Mouse (Mus musculus): ENCODE measurements at regions not wholly inside any gene's neighbourhood (a gene's known extent, or its start where the extent isn't known, plus 50 kb on each side); places are given as distances from the start of the nearest gene placed in this dataset.

DNA sequence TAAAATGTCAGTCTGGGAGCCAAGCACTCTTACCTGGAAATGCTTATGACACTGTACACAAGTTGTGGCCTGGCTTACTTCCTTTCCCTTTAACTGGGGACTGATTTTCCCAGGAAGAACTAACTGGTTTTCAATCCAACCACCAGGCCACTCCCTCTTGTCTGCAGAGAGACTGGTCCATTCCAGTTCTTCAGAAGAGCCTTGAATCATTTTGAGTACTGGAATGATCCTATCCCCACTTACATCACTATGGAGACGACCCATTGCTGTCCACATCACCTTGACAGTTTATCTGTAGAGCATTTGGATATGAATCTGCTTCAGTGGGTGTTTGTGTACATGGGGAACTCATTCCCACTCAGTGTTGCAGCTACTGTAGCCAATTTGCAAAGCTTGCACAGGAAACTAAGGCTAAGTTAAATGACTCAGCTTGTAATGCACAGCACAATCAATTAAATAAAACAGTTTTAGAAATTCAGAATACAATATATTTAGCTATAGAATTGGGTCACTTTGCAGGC lies 121.7 kb upstream of the Prep start:
- no peak for DNase-seq (ENCODE audit: low spot score in 2 of 2)

DNA sequence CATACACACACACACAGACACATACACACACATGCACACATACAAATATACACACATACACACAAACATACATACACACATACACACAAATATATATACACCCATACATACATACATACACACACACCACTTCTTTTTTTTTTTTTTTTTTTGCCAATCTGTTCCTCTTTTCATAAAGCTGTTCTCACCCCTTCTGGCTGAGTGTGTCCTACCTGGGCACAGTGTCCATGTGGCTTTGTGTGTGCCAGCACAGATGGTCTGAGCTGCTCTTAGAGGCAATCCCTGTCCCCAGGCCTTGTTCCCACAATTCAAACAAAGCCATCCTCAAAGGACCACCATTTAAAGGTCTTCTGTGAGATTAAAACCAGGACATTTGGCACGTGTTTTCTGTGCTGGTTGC lies 127.6 kb upstream of the Prep start:
- DNase-seq (ENCODE audit: low spot score in 2 of 2): no peak

DNA sequence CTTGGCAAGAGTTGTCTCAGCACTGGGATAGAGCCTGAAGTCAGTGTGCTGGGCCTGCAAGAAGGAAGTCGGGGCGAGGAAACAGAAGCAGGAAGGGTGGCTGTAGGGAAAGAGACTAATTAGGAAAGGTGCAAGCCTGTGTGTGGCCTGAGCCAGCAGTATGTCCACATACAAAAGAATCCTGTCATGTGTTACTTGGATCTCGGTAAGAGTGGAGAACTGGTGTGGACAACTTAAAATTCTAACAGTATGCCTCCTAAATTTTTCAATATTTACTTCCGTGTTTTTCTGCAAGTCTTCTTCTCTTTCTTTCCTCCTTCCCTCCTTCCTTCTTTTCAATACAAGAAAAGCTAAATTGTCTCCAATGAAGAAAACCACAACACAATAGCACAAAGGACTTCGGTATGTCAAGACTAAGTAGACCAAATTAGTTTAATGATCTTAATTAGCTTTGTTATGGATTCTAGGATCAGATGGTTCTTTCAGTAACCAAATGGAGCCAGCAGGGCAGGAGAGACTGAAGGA lies 130.0 kb upstream of the Prep start:
- no peak for DNase-seq (ENCODE audit: low spot score in 2 of 2)

DNA sequence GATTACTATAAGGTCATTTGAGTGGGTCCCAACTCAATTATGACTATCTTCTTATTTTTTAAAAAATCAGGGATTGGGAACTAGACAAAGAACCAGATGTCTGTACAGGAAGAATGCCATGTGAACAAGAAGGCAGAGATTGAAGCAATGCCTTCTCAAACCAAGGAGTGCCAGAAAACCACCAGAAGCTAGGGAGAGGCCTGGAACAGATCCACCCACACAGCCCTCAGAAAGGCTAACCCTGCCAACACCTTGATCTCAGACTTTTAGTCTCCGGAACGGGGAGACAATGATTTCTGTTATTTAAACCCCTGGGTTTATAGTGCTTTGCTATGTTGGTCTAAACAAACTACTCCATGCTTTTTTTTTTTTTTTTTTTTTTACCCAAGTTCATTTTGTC lies 136.2 kb upstream of the Prep start:
- DNase-seq (ENCODE audit: low spot score in 2 of 2): no peak

DNA sequence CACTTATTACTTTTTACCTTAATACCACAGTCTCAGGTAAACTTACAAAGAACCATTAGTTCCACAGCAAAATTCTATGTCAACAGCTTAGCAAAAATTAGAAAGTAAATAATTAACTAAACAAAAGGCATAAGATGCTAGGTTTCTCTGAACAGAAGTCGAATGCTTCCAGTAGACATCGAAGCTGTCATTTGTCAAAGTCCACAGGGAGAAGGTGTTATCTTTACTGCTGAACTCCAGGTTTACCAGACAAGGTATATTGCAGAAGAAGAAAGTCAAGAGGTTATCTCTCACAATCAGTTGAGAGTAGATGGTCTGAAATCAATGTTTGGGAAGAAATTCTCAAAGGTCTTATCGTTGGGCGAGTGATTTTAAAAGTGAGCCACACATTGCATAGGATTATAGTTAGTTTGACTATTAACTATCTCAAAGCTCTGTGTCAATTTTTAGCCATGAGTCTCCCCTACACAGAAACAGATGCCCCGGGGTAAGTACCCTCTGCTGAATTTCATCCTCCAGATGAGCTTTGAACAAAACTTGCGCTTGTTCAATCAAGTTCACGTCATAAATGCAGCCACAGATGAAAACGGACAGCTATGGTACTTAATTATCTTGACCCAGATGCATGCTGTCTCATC lies 153.1 kb upstream of the Prep start:
- DNase-seq (ENCODE audit: low spot score in 2 of 2): no peak

DNA sequence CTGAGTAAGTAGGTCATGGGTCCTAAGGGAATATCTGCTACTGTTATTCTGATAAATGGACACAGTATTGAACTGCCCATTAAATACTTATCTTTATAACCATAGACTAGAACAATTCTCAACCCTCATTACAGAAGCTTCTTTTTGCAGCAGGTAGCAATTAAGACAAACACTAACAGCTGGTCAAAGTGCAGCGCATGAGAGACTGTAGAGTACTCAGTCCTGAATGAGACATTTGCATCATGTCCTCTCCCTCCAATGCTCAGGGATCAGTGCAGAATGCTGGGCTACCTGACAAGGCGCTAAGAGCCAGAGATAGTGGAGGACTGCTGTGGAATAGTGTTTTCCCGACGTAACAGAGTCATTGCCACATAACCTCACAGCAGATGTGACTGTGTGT lies 162.5 kb upstream of the Prep start:
- DNase-seq (ENCODE audit: low spot score in 2 of 2): no peak

DNA sequence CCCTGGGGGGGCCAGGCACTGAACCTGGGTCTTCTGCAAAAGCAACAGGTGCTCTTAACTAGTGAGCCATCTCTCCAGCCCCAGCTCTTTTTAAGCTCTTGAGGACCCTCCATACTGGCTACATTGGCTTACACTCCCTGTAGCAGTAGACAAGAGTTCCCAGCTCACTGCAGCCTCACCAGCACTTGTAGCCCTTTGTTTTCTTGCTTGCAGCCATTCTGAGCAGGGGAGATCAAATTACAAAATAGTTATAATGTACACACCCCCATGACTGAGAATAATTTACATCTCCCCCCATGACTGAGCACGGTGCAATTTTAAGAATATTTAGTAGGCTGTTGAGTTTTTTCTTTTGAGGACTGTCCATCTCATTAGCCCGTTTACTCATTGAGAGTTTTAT lies 165.8 kb upstream of the Prep start:
- DNase-seq (ENCODE audit: low spot score in 2 of 2): no peak

DNA sequence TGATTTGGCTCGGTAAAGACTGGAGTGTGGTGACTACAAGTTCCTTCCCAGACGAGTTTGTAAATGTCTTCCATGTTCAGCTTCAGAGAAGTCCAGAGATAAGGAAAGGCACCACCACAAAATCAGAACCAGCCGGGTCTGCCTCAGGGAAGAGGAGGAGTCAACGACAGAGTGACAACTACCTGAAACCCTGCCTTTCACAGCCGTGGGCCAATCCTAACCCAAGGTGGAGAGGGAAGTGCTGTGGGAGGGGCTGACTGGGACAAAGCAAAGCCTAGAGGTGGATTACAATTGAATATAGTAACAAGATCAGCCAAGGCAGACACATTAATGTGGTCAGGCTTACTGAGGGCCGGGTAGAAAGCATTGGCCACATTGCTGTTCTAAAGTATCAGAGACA lies 174.9 kb upstream of the Prep start:
- no peak for DNase-seq (ENCODE audit: low spot score in 2 of 2)

DNA sequence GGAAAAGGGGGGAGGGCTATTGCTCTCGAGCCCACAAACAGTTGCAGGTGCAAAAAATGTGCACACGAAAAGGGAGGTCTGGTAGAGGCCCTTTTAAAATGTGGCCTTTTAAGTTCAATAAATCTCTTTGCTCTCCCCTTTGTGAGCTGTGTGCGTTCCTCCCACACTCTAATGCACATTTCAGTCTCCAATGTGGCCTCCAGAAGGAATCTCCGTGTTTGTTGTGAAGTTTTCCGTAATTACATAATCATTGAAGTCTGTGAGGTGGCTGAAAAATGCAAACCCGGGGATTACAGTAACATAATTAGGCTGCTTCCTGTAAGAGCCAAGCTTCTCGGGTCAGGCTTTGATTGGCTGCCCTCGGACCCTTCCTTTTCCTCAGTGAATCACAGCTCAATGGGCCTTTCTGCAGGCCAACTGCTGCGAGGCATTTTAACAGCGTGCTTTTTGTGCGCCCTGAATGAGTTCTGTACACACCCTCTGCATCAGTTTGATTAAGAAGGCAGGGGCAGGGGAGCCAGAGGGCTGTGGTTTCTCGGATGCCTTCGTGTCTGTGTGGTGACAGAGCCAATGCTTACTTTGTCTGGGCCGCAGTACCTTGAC lies 179.8 kb upstream of the Prep start:
- DNase-seq (ENCODE audit: low spot score in 2 of 2): no peak

DNA sequence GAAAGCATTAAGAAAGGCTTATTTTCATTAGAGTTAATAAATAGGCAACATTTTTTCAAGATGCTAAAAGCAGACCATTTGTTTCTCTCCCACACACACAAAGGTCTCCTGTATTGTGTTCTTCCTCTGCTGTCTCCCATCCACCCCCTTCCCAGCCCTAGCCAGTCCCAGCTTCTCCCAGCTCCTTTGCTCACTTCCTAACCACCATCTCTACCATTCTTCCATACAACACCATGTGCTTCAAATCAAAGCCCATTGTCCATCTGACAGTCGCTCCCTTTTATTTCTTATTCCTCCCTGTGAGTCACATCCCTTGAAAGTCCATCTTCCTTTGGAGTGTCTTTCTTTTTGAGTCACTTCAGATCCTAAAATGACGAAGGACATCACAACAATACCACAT lies 185.0 kb upstream of the Prep start:
- peak in 1 of 2 experiments; percentile 2 for DNase-seq (ENCODE audit: low spot score in 2 of 2)

DNA sequence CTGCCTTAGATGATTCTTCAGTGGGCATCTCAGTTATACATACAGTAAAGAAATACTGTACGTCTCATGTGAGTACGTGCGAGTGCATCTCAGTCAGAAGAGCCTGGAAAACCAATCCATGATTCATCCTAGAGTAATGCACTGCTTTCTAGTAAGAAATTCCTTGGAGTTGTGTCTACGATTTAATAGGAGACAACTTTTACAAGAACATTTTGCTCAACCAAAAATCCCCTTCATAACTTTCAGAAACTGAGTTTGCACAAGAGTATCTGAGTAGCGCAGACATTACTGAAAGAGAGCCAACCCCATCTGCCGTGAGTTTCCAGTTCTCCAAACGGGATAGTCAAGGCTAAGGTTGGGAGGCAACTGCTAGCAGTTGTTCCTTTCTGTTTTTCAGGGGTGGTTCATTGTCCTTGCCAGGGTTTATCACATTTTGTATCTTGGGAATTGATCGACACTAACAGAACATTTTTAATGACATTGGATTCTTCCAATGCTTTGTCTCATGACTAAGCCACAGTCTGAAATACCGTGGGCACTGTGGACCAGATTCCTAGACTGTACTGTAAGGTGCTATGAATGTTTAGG lies 189.8 kb upstream of the Prep start:
- DNase-seq (ENCODE audit: low spot score in 2 of 2): no peak

DNA sequence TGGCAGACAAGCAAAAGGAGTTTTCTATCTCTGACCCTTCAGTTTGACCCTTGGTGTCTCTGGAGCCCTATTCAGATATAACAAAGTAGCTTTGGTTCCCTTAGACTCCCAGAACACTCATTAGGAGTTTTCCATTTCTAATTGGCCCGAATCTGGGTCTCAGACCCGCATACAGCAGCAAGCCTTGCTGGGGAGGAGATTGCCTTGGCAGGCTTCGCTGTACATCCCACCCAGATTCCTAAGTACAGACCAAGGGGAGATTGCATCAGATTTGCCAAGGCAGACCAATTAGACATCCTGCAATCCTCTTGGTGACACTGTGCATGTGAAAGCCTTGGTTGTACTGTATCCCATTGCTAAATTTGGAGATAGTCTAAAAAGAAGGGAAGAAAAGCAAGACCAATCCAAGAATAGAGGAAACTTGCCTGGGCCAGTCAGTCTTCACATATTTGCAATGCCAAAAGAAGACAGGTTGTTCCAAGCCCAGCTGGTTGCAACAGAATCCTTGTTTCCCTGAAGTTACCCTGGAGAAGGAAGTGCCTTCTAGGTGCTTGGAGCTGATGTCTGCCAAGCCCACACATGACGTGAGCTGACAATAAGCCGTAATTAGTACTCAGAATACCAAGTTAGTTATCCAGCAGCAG lies 193.2 kb upstream of the Prep start:
- DNase-seq (ENCODE audit: low spot score in 2 of 2): no peak

DNA sequence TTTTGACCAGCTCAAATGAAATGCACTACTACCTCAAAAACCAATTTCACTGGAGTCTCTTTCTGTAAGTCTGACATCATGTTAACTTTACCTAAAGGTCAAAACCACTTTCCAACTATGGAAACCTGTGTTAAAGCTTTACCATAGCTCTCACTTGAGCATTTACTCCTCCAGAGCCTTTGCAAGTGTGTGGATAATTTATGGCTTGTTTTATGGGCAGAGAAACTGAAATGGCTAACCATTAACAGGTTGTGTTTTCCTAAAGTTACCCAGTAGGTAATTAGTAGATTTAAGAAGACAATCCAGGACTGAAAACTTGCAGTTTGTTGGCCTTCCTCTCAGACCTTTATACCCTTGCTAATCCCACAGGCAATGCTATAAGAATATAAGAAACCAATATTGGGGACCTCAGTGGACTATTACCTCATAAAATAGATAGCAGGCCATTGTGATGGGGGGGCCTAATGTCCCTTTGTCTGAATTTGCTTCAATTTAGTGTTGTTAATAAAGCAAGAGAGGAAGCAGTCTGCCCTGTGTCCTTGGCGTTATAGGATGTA lies 202.7 kb upstream of the Prep start:
- no peak for DNase-seq (ENCODE audit: low spot score in 2 of 2)

DNA sequence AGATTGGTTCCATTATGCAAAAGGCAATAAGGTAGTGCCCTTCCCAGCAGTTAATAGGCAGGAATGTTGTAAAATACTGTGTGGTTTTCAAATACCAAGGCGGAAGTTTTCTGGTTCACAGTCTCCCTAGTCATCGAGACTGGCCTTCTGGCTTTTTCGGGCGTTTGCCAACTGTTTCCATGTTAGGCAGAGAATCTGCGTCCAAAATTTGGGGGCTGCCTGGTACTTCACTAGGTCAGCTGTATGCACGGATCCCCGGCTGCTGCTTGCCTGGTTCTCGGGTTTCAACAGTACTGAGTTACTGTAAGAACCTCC lies 204.7 kb upstream of the Prep start:
- DNase-seq (ENCODE audit: low spot score in 2 of 2): no peak

DNA sequence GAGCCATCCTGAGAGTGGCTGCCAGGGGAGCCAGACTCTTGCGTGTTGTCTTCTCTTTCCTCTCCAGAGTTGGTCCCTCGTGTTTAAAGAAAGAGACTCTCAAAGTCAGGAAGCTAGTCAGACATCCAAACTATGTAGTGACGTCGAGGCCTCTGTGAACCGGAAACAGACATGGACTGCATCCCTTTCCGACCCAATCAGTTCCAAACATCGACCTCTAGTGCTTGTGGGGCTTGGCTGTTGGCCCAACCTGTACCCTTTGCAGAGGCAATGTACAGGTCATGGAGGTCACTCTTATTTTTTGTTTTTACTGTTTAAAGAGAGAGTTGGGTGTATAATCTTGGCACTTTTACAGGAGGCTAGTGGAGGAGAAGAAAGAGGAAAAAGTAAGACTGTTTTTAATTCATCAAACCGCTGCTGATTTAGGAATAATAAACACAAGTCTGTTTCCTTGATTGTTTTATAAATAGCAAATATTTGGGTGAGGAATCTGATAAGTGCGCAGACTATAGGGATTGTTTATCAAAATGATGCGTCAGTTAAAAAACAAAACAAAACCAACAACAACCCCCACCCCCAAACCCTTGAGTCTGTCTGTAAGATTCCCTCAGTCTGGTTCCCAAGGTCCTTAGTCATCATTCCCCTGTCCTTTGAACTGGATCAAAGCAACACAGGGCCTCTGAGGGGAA lies 205.2 kb upstream of the Prep start:
- peak; percentile 11 to 33 for DNase-seq (ENCODE audit: low spot score in 2 of 2)

DNA sequence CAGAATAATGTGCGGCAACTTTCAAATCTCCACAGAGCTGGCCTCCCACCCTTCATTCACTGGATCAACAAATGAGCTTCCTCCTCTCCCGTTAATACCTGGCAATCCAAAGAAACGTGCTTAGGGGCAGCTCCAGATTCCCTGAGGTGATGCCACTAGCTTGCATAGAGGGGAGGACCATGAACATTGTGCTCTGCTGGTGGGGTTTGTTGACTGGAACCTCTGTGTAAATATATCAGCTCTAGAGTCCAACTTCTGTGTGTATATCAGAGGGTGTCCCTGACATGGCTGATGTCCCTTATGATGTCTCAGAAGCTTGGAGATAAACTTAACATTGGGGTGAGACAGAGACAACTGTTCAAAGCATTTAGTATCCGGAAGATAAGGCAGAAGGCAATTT lies 209.6 kb upstream of the Prep start:
- DNase-seq (ENCODE audit: low spot score in 2 of 2): no peak

DNA sequence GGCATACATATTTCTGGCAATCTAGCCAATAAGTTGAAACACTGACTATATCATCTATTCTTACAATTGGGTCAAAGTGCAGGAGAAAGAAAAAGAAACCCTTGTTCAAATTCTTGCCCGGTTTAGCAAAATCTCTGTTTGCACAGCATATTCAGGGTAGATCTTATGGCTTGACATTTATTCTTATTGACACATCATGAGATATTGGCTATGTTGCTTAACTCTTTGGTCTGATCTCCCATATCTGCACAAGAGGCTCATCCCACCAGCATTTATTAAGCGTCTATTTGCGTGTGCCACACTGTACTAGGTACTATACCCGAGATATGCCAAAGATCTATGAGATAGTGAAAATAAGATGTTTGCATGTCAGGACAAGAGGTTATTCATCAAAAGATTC lies 212.9 kb upstream of the Prep start:
- no peak for DNase-seq (ENCODE audit: low spot score in 2 of 2)

DNA sequence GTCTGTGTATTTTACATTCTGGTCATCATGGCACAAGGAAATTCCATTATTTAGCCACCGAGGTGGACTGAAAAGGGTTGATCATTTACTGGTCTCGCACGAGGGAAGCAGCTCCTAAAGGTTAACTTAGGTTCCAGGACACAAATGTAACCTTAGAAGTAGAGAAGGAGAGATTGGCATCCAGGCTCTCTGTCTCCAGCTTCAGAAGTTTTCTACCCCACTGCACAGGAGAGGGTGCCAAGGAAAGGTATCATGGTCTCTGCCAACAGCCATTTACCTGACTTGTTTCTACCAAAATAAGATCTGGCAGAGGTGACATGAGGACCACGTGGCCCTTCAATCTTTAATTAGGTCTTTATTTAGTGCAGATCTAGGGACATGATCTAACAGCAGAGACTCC lies 218.0 kb upstream of the Prep start:
- no peak for DNase-seq (ENCODE audit: low spot score in 2 of 2)

DNA sequence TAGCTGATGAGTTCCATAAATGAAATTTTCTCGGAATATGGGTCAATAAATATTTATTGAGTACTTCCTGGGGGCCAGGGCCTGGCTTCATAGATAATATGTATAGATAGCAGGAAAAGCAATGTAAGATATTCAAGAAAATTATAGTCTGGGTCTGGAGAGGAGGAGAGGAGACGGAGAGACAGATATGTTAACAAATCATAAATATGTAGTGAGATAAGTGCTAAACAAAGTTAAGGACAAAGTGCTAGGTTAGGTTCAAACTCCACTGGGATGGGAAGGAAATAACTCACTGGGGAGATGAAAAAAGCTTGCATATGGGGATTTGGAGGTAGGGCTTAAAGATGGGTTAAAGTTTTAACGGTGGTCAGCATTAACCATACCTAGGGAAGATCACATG lies 220.2 kb upstream of the Prep start:
- no peak for DNase-seq (ENCODE audit: low spot score in 2 of 2)

DNA sequence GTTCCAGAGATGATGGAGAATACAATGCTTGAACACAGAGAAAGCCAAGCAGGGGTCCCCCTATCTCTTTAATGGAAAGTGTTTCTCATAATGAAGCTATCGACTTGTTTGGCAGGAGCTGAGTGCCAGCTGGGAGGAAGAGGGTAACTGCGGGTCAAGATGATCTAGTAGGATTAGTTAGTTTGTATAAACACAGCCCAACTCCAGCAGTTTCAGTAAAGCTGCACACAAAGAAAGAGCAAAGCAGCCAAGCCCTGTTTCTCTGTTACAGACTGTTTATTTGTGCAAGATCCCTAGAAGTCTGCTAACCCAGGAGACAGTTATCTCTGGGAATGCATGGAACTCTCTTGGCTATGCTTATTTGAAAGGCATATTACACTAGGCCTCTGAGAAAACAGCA lies 220.9 kb upstream of the Prep start:
- DNase-seq (ENCODE audit: low spot score in 2 of 2): no peak

DNA sequence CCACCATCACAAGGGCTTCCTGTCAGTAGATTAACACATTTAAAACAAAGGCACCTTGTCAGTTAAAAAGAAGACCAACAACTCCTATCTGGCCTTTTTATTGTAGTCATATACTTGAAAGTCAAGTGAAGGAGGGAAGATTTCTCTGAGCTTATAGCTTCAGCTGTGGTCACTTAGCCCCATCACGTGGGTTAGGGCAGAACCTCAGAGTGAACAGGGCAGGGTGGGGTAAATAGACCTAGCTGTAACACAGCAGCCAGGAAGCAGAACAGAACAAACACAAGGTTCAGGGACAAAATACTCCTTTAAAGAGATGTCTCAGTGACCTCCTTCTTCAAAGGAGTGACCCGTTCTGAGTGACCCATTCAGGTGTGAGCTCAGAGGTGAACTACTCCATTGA lies 226.6 kb upstream of the Prep start:
- no peak for DNase-seq (ENCODE audit: low spot score in 2 of 2)

DNA sequence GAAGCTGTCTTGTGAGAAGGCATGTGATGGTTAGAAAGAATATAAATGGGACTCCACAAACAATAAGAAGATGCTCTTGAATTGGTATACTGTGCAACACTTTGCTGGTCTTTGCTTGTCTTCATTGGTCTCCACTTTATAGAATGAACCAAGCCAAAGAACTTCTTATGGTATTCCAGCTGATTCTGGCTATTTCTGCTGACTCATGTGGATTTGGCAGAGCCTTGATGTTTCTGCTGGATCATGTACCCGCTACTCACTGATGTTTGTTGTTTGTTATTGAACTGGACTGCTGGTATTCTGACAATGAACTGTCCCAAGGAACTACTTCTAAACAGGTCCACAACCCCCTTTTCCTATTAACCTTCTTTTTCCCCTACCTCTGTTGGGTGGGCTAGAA lies 234.5 kb upstream of the Prep start:
- DNase-seq (ENCODE audit: low spot score in 2 of 2): no peak

Measured in heart, adult 9 months (tissue).